Mouse (Mus musculus): ENCODE results near the gene Arvcf.

DNA sequence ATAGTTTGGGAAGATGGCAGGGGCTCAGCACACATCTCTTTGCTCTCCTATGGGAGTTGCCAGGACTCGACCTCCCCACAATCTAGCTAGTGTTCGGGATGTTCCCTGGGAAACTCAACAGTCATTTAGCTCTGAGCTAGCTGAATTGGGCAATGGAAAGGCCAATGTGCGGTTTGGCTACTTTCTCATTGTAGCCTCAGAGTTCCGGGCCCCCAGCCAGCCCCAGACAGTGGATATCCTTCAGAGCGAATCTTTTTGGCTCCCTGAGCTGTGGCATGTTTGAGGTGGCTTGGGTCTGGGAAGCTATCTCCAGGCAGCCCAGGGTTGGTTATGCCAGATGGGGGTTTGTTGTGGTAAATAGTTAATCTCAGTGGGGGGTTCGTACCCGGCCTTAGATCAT lies 38.5 kb downstream of the Arvcf start:
- TF ChIP-seq POLR2A (IDR thresholded peaks at IDR 0.05; ENCODE audit: borderline replicate concordance, low read depth, low read length) (no peak), CTCF (IDR thresholded peaks at IDR 0.05; ENCODE audit: low read depth, low read length) (no peak)
